Mouse (Mus musculus) stomach, embryonic 15.5 days (tissue): ENCODE results near the gene Sec24c. TPM values are rescaled to one million over a fixed set of nuclear protein-coding genes. Genes with fewer than 3 reads are reported as not detected.

Source experiments
- ATAC-seq: fragments of 200-750 bp; cut with Nextera tagmentation; 2 replicates; pipeline ENCODE4 v1.8.0; 2017; ENCODE audit warnings: low read depth, moderate number of reproducible peaks, moderate TSS enrichment; ENCODE audit not compliant: insufficient read depth, low FRiP score
- H3K27ac ChIP-seq: fragments of 300-500 bp; sonication (generic); 2 replicates; pipeline ENCODE4 v1.5.1; 2015; ENCODE audit warnings: mild to moderate bottlenecking, inconsistent platforms
- H3K27me3 ChIP-seq: fragments of 300-500 bp; sonication (generic); replicated peaks from 2 replicates; pipeline ENCODE4 v1.6.1; 2015; ENCODE audit warnings: inconsistent platforms
- H3K36me3 ChIP-seq: fragments of 300-500 bp; sonication (generic); 2 replicates; pipeline ENCODE4 v1.6.1; 2015; ENCODE audit warnings: inconsistent platforms
- H3K4me1 ChIP-seq: fragments of 300-500 bp; sonication (generic); 2 replicates; pipeline ENCODE4 v1.6.1; 2015; ENCODE audit warnings: inconsistent platforms
- H3K4me2 ChIP-seq: fragments of 300-500 bp; sonication (generic); 2 replicates; pipeline ENCODE4 v1.6.1; 2015; ENCODE audit warnings: mild to moderate bottlenecking, inconsistent platforms
- H3K4me3 ChIP-seq: fragments of 300-500 bp; sonication (generic); replicated peaks from 2 replicates; pipeline ENCODE4 v1.5.1; 2015; ENCODE audit warnings: inconsistent platforms
- H3K9ac ChIP-seq: fragments of 300-500 bp; sonication (generic); 2 replicates; pipeline ENCODE4 v1.6.1; 2015; ENCODE audit warnings: inconsistent platforms
- H3K9me3 ChIP-seq: fragments of 300-500 bp; sonication (generic); 2 replicates; pipeline ENCODE4 v1.6.1; 2016; ENCODE audit warnings: inconsistent platforms
- WGBS: fragments of 180-500 bp; shearing (Covaris S2); methylation state at CpG from one replicate; pipeline ENCODE4 v1.1.7; 2015; 5-methylcytosine and 5-hydroxymethylcytosine counted together
- polyA plus RNA-seq: library from polyadenylated mRNA; unstranded; fragments of >200 nt; fragmentation: Nextera tagmentation; extraction: Ambion mirVana; gene quantifications from 2 replicates; pipeline ENCODE4 v1.2.1, GENCODE M21; 2015

The Sec24c gene
- polyA plus RNA-seq, 1 experiment from 2014 or later, result 81.1 TPM

DNA sequence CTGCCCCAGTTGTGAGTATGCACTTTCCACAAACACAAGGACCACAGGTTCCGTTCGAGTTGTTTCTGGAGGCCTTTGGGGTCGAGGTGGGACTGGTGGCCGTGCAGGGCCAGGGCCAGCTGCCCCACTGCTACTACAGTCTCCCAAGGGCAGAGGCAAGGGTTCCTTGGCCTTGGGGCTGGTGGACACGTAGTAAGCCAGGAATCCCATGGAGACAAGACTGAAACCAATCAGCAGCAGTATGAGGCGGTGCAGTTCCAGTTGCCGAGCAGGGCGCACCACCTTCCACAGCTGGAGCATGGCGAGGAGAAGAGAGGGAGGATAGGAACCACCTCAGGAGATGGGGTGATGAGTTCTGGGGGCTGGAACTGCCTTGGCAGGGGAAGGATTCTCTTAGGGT, 55.8 kb downstream of the Sec24c start:
- 93% methylated on average over 9 of the region's 9 CpGs for WGBS
- Histone ChIP-seq H3K27ac (no peak overlapping the region), H3K4me1 (peaks cover under 1% of the 10 kb centered on the region; the same call in 1 of the 2 replicates), H3K36me3 (peaks cover 41% of the 10 kb centered on the region), H3K9ac (no peak overlapping the region), H3K9me3 (no peaks in the 10 kb centered on the region), H3K4me2 (no peak overlapping the region), H3K4me3 (no peak overlapping the region), H3K27me3 (no peaks in the 10 kb centered on the region)
- ATAC-seq, result no peak

- Histone ChIP-seq H3K27me3 (no peaks in the 10 kb centered on the region), H3K36me3 (peaks cover 36% of the 10 kb centered on the region), H3K27ac (no peak overlapping the region), H3K9ac (no peak overlapping the region), H3K4me2 (no peak overlapping the region), H3K4me3 (no peak overlapping the region), H3K9me3 (no peaks in the 10 kb centered on the region), H3K4me1 (peaks cover 5% of the 10 kb centered on the region)
- no peak for ATAC-seq
- 81% methylated on average over 9 of the region's 9 CpGs for WGBS
These were observed 56.9 kb downstream of the Sec24c start for GRCm38 (mm10) chr14:20730853-20731602.

DNA sequence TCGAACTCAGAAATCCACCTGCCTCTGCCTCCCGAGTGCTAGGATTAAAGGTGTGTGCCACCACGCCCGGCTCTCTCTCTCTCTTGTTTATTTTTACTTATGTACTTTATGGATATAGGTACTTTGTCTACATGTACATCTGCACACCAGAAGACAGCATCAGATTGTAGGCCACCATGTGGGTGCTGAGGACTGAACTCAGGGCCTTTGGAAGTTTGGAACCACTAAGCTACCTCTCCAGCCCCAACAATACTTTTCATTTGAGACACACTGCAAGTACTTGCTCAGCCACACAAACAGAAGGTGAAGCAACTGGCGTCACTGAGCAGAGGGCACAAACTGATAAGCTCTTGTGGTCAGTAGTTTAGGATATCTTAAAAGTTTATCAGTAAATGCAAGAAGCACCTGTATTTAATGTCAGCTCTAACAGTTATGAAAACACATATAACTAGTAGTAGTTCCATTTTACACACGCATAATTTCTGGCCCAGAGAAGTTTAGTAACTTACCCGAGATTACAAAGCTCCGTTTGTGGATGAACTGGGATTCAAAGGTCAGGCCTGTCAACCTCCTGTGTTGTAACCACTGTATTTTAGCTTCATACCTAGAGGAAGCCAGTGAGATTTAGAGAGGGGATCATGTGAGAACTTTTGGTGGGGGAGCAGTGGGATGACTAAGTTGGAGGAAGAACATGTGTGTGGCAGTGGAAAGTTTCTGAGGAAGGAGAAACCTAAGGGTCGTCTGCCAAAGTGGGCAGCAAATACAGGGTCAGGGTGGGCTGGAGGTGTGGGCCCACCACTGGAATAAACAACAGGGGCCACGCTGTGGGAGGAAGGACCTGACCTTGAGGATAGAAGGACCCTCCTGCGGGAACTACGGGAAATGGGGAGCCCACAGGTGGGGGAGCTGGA, 59.2 kb downstream of the Sec24c start:
- Histone ChIP-seq H3K36me3 (peaks cover 29% of the 10 kb centered on the region), H3K27ac (peak overlapping the region; percentile 93; the same call in 1 of the 2 replicates), H3K9ac (peak overlapping the region; percentile 88), H3K27me3 (no peaks in the 10 kb centered on the region), H3K4me3 (peak overlapping the region; percentile 86), H3K9me3 (no peaks in the 10 kb centered on the region), H3K4me1 (peaks cover 5% of the 10 kb centered on the region), H3K4me2 (peak overlapping the region; percentile 85)
- ATAC-seq, result no peak
- WGBS, result 36% methylated on average over 12 of the region's 12 CpGs

DNA sequence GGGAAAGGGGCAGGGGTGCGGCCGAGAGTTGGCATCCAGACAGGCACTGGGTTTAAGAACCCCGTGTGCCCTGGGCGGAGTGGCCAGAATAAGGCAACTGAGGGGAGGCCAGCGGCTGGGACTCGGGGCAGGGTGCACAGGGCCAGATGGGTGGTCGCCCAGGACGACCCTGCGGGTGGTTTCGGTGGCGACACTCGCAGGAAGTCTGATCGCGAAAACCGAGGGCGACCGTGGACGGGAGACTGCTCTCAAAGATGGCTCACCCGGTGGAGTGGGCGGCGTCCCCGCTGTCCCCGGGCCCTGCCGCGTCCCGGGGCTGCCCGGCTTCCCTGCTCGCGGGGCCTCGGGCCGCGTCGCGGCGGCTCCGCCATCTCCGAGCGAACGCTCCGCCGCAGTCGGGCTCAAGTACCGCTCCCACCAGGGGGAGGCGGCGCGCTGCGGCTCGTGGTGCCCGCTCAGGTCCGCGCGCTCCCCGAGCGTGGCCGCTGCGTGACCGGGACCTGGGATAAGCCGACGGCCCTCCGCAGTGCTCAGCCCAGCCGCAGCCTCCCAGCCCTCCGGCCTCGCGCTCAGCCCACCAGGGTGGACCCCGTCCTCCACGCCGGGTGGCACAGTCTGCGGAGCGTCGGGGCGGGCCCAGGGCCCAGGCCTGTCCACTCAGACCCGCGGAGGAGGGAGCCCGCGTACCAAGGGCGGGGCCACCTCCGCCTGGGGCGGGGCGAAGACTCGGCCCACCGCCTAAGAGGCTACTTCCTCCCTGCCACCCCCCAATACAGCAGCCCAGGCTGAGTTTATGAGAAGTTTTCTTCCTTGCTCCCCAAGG, 60.1 kb downstream of the Sec24c start, which contains the start of gene Ndst2:
Ndst2 (minus strand) TSS at position 611 of the 823 bp plus-strand sequence.
- Histone ChIP-seq H3K27ac (peak within 1 kb of the TSS; percentile 93), H3K36me3 (peaks cover 29% of the 10 kb centered on the region), H3K9ac (peak within 1 kb of the TSS; percentile 88), H3K9me3 (no peaks in the 10 kb centered on the region), H3K4me1 (peaks cover 5% of the 10 kb centered on the region), H3K4me3 (peak within 1 kb of the TSS; percentile 86), H3K27me3 (no peaks in the 10 kb centered on the region), H3K4me2 (peak within 1 kb of the TSS; percentile 85)
- ATAC-seq, result peak; percentile 98
- under 1% methylated on average over 77 of the region's 81 CpGs for WGBS

- H3K27ac ChIP-seq, result peak overlapping the region; percentile 68; the same call in 1 of the 2 replicates
- no peak overlapping the region; the same call in 1 of the 2 replicates for H3K9ac ChIP-seq
- no peaks in the 10 kb centered on the region for H3K27me3 ChIP-seq
- no peaks in the 10 kb centered on the region for H3K9me3 ChIP-seq
- H3K4me2 ChIP-seq, result no peak overlapping the region
- ATAC-seq, result no peak
- H3K36me3 ChIP-seq, result peaks cover 24% of the 10 kb centered on the region
- WGBS, result 57% methylated on average over 2 of the region's 2 CpGs
- H3K4me1 ChIP-seq, result peaks cover 5% of the 10 kb centered on the region
- H3K4me3 ChIP-seq, result no peak overlapping the region
These were observed 60.9 kb downstream of the Sec24c start for GRCm38 (mm10) chr14:20735052-20735451.

GRCm38 (mm10) chr14:20735892-20736390, 61.8 kb downstream of the Sec24c start:
- Histone ChIP-seq H3K9me3 (no peaks in the 10 kb centered on the region), H3K9ac (no peak overlapping the region)
- WGBS, result 85% methylated on average over 13 of the region's 13 CpGs

GRCm38 (mm10) chr14:20737306-20737705, 63.2 kb downstream of the Sec24c start:
- no peaks in the 10 kb centered on the region for H3K9me3 ChIP-seq
- no peak overlapping the region for H3K9ac ChIP-seq
- H3K27ac ChIP-seq, result no peak overlapping the region
- WGBS, result 37% methylated on average over 14 of the region's 14 CpGs
- no peaks in the 10 kb centered on the region for H3K27me3 ChIP-seq
- H3K4me3 ChIP-seq, result no peak overlapping the region
- ATAC-seq, result no peak
- H3K4me1 ChIP-seq, result peaks cover 5% of the 10 kb centered on the region
- no peak overlapping the region for H3K4me2 ChIP-seq
- peaks cover 19% of the 10 kb centered on the region for H3K36me3 ChIP-seq

More at GRCm38 (mm10) chr14:20735892-20736390, 61.8 kb downstream of the Sec24c start:
- Histone ChIP-seq H3K27me3 (no peaks in the 10 kb centered on the region), H3K4me2 (no peak overlapping the region), H3K27ac (no peak overlapping the region; the same call in 1 of the 2 replicates), H3K4me3 (no peak overlapping the region), H3K36me3 (peaks cover 19% of the 10 kb centered on the region), H3K4me1 (peaks cover 5% of the 10 kb centered on the region)
- no peak for ATAC-seq

DNA sequence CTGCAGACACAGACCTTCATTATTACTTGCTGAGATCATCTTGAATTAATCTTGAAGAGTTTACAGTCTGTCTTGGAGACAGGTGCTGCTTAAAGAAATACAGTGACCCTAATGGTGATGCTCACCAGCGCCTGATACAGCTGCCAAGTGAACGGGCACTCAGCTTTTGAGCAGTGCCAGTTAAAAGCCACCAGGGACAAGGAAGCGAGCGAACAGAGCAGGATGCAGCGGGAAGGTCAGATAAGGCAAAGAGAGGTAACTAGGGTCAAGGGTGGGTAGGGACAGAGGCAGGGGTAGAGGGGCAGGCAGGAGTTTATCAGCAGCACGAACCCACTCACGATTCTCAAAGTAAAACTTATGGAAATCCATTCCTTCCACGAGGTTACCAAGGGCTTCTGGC, 64.4 kb downstream of the Sec24c start:
- H3K27me3 ChIP-seq, result no peaks in the 10 kb centered on the region
- 79% methylated on average over 8 of the region's 8 CpGs for WGBS
- peaks cover 5% of the 10 kb centered on the region for H3K4me1 ChIP-seq
- H3K9ac ChIP-seq, result no peak overlapping the region
- no peak overlapping the region for H3K4me3 ChIP-seq
- no peak for ATAC-seq
- H3K27ac ChIP-seq, result no peak overlapping the region
- H3K36me3 ChIP-seq, result peaks cover 19% of the 10 kb centered on the region
- no peaks in the 10 kb centered on the region for H3K9me3 ChIP-seq
- H3K4me2 ChIP-seq, result no peak overlapping the region

- no peaks in the 10 kb centered on the region for H3K27me3 ChIP-seq
- H3K36me3 ChIP-seq, result peaks cover 33% of the 10 kb centered on the region
- no peaks in the 10 kb centered on the region for H3K9me3 ChIP-seq
- H3K4me3 ChIP-seq, result no peak overlapping the region
- WGBS, result 76% methylated on average over 9 of the region's 9 CpGs
- no peak overlapping the region for H3K9ac ChIP-seq
- H3K4me2 ChIP-seq, result no peak overlapping the region
- H3K27ac ChIP-seq, result no peak overlapping the region
- no peak; the same call in 1 of the 2 replicates for ATAC-seq
- no peaks in the 10 kb centered on the region for H3K4me1 ChIP-seq
These were observed 67.2 kb downstream of the Sec24c start for GRCm38 (mm10) chr14:20741301-20741700.

GRCm38 (mm10) chr14:20743614-20744013, 69.5 kb downstream of the Sec24c start:
- H3K27me3 ChIP-seq, result no peaks in the 10 kb centered on the region
- no peak overlapping the region for H3K27ac ChIP-seq
- no peaks in the 10 kb centered on the region for H3K4me1 ChIP-seq
- 57% methylated on average over 3 of the region's 3 CpGs for WGBS
- H3K4me3 ChIP-seq, result no peak overlapping the region
- H3K4me2 ChIP-seq, result no peak overlapping the region
- peaks cover 24% of the 10 kb centered on the region for H3K36me3 ChIP-seq
- no peak for ATAC-seq
- no peak overlapping the region for H3K9ac ChIP-seq
- no peaks in the 10 kb centered on the region for H3K9me3 ChIP-seq
